Mouse (Mus musculus): ENCODE measurements at regions not wholly inside any gene's neighbourhood (a gene's known extent, or its start where the extent isn't known, plus 50 kb on each side); places are given as distances from the start of the nearest gene placed in this dataset.

DNA sequence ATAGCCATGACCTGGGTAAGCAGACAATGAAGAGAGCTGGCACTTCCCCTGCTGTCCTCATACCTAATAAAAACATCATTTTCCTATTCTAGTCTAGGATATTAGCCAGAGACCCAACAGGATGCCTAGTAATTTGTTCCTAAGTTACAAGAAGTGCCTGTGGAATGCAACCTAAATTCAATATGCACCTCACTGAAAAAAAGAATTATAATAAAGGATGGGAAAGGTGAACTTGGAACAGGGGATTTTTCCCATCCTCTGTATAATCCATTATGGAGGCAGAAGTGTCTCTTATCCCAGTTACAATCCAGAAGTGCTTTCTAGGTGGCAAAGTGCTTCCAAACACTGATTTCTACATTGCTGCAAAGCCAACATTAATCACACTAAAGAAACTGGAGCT is 79.8 kb upstream of the Akt3 start:
- ATAC-seq (replicated peaks; ENCODE audit: low FRiP score, low TSS enrichment, poor library complexity, severe bottlenecking), result no peak

DNA sequence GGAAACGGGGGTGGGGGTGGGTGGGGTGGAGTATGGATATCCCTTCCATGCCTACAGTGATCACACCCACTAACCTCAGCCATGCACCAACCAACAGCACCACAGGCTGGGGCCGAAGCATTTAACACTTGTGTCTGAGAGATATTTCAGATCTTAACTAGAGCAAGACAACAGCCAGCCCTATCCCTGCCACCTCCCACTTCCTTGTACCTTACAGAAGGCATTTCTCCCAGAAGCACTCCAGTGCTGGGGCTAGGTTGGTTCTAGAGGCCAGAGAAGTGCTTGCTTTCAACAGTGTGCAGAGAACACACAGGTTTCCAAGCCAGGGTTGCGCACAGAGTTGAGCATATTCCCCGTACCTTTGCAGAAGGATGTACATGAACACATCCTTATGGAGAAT is 79.1 kb upstream of the Akt3 start:
- no peak for ATAC-seq (replicated peaks; ENCODE audit: low FRiP score, low TSS enrichment, poor library complexity, severe bottlenecking)

DNA sequence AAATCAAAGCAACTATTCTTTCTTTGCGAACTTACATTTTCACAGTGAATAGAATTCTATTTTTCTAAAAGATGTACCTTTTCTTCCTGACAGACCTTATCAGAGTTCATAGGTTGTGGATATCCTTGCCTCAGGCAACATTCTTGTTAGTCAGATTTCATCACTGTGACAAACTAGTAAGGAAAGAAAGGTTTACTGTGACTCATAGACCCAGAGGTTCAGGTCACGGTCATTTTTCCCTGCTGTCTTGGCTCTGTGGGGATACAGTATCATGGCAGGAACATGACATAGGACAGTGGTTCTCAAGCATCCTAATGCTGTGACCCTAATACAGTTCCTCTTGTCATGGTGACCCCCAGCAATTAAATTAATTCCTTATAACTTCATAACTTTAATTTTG is 78.4 kb upstream of the Akt3 start:
- ATAC-seq (replicated peaks; ENCODE audit: low FRiP score, low TSS enrichment, poor library complexity, severe bottlenecking), result no peak

DNA sequence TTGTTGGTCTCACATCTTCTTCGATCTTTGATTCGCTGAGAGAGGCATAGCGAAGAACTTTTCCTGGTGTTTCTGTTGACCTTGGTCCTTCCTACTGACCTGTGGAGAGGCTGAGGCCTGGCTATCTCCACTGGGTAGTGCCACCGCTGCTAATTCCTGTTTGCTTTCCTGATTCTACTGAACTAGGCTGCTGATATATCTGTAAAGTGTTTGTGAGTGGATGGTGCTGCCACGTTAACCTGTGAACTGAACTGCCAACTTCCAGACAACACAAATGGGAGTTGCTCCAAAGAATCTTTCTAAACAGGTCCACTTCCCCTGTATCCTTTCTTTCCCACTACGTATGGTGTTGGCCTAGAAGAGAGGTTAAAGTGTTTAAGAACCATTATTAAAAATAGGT is 78.0 kb upstream of the Akt3 start:
- no peak for ATAC-seq (replicated peaks; ENCODE audit: low FRiP score, low TSS enrichment, poor library complexity, severe bottlenecking)

DNA sequence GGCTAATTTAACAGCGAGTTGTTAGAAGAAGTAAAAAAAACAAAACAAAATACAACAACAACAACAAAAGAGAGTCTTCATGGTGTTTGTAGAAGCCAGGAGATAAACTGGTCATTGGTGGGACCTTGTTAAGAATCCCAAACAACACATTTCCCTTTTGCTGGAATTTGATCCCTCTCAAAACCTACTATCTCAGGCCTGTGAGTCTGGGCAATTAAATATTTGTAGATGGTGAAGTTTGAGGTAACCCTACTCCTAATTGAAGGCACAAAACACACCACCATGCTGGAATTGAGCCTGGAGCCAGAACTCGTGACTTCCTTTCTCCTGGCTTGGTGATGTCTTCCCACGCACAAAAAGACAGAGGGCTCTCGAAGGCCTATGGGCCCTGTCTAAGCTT is 65.4 kb upstream of the Akt3 start:
- no peak for ATAC-seq (replicated peaks; ENCODE audit: low FRiP score, low TSS enrichment, poor library complexity, severe bottlenecking)

DNA sequence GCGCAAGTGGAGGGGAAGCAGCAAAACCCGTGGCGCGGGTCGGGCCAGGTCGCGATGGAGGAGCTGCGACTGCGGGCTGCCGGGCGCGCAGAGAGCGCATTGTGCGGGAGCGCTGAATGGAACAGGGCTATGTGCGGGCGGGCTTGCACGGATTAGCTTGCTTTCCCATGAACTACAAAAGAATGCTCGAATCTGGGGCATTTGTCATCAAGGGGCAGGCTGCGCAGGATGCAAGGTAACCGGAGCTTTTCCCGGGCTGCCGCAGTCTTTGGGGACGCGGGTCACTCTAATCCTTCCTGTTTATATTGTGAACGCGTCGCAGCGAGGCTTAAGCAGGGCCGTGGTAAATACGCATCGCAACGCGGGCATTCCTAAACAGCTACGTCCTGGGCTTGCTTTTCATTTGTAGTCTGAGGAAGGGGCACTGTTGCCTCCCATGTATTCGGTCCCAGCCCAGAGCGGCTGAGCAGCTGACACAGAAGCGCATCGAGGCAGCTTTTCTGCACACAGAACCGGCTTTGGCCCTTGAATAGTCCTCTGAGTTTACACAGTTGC is 64.8 kb upstream of the Akt3 start:
- peak; percentile 58 for ATAC-seq (replicated peaks; ENCODE audit: low FRiP score, low TSS enrichment, poor library complexity, severe bottlenecking)

DNA sequence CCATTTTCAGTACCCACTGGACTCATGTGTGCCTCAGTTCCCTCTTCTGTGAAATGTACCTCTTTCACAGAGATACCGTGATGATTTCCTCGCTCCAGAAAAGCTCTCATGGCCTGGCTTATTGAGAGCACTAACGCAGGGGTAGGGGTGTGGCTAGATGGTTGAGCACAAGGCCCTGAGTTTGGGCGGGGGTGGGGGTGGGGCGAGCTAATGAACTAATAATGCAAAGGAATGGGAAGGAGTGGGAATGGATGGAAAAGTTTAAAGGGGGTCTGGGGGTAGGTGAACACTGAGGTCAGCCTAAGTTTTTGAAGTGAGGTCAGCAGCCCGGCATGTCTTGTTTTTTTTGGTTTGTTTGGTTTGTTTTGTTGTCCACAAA is 64.3 kb upstream of the Akt3 start:
- ATAC-seq (replicated peaks; ENCODE audit: low FRiP score, low TSS enrichment, poor library complexity, severe bottlenecking), result no peak

DNA sequence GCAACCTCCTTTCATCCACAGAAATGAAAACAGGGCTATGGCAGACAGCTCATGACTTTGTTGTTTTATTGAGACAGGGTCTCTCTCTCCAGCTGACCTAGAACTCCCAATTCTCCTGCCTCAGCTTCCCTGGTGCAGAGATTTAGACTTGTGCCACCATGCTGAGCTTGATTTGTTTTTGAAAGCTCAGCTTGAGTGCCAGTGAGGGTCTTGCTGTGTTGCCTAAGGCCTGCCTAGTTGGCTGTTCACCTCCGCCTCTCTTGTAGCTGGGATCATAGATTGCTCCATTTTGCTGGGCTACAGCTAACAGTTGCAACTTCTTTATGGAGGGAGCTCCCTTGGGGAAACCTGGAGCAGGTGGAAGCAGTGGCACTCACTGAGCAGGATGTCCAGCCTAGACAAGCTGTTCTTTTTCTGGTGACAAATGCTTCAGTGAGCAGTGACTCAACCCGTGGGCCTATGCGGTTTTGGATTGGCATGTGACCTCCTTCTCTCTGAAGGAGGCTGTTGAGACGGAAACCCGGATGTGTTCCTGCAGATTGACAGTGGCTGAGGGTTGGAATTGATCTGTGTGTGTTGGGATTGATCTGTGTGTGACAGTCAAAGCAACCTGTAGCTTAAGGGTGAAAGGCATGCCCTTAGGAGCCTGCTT is 63.8 kb upstream of the Akt3 start:
- ATAC-seq (replicated peaks; ENCODE audit: low FRiP score, low TSS enrichment, poor library complexity, severe bottlenecking), result no peak

DNA sequence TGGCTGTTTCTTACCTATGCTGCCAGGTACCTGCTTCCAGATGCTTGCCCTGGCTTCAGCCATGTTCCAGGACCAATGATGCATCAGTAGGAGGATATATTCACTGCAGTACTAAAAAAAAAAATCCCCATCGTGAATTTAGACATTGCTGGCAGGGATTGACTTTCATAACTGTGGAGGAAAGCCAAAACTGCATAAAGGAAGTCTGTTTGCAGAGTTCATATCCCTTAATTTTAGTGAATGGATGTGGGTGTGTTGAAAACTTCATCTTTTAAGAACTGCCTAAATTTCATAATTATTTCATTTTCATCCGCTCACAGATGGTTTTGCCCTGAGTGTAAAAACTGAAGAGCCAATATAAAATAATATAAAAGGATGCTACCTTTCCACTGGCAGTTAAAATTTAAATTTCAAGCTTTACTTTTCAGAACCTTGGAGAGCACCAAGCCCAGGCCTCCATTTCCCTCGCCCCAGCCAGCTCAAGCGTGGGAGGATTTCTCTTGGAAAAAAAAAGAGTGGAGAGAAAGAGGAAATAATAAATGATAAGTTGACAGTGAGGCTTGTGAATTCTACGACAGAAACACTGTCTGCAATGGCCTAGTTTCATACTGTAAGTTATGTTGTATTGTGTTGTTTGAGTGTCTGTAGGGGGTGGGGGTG is 50.3 kb upstream of the Akt3 start:
- ATAC-seq (replicated peaks; ENCODE audit: low FRiP score, low TSS enrichment, poor library complexity, severe bottlenecking), result no peak
